Mouse (Mus musculus) bone marrow, adult 2 months (tissue): ENCODE results near the gene Tmem198. TPM values are rescaled to one million over a fixed set of nuclear protein-coding genes. Genes with fewer than 3 reads are reported as not detected.
A peak's percentile ranks its signal among the peaks of the same experiment; 100 is the strongest.

ENCODE experiments used
- H3K27ac ChIP-seq: fragments of 200-500 bp; 2 replicates; pipeline ENCODE4 v1.5.1; 2012; ENCODE audit warnings: low read depth, mild to moderate bottlenecking, control low read depth, inconsistent platforms, low read length; ENCODE audit not compliant: control insufficient read depth, poor library complexity, insufficient read depth
- H3K4me1 ChIP-seq: fragments of 200-500 bp; 2 replicates; pipeline ENCODE4 v1.6.1; 2011; ENCODE audit warnings: low read length; ENCODE audit not compliant: control insufficient read depth, insufficient read depth
- H3K4me3 ChIP-seq: fragments of 200-500 bp; replicated peaks from 2 replicates; pipeline ENCODE3; 2011; ENCODE audit warnings: mild to moderate bottlenecking, low read depth, low read length, control low read depth; ENCODE audit not compliant: control insufficient read depth
- CTCF ChIP-seq: fragments of 200-500 bp; IDR thresholded peaks from 2 replicates; pipeline ENCODE4 v1.5.1; 2011; ENCODE audit warnings: low read length, control low read depth; ENCODE audit not compliant: control insufficient read depth, insufficient read depth
- POLR2A ChIP-seq: fragments of 200-500 bp; IDR thresholded peaks from 2 replicates; pipeline ENCODE4 v1.6.1; 2011; ENCODE audit warnings: low read depth, mild to moderate bottlenecking, control low read depth, low read length, borderline replicate concordance; ENCODE audit not compliant: control insufficient read depth
- WGBS: fragments of 180-500 bp; shearing (Covaris S2); methylation state at CpG from one replicate; pipeline ENCODE4 v1.1.7; 2018; 5-methylcytosine and 5-hydroxymethylcytosine counted together
- polyA plus RNA-seq: library from polyadenylated mRNA; stranded (reverse); fragments of >200 nt; gene quantifications from 2 replicates; pipeline ENCODE4 v1.2.4, GENCODE M21; 2011; ENCODE audit warnings: low replicate concordance; ENCODE audit not compliant: missing spikeins, insufficient read depth, insufficient read length

Tmem198 gene
- polyA plus RNA-seq, 1 experiment, result not detected

DNA sequence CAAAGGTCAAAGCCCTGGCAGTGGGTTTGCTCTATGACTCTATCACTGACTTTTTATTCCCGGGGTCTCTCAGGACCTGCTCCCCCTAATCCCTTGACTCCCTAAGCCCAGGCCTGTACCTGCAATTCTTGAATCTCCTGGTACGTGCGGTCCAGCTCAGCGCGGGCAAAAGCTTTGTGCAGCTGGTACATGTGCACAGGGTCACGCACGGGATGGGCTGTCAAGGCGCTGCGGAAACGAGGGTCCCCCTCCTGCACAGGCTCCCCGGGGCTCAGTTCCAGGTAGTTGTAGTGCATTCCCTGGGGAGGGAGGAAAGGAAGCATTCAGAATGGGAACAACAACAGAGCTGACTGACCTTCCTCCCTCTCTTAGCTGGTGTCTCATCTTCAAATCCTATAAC, 2.9 kb upstream of the Tmem198 start:
- no peak for TF ChIP-seq POLR2A
- no peak for TF ChIP-seq CTCF
- 88% methylated on average over 11 of the region's 11 CpGs for WGBS
- Histone ChIP-seq H3K4me3 (no peak overlapping the region), H3K4me1 (no peaks in the 10 kb centered on the region; the same call in 1 of the 2 replicates), H3K27ac (no peak overlapping the region)

DNA sequence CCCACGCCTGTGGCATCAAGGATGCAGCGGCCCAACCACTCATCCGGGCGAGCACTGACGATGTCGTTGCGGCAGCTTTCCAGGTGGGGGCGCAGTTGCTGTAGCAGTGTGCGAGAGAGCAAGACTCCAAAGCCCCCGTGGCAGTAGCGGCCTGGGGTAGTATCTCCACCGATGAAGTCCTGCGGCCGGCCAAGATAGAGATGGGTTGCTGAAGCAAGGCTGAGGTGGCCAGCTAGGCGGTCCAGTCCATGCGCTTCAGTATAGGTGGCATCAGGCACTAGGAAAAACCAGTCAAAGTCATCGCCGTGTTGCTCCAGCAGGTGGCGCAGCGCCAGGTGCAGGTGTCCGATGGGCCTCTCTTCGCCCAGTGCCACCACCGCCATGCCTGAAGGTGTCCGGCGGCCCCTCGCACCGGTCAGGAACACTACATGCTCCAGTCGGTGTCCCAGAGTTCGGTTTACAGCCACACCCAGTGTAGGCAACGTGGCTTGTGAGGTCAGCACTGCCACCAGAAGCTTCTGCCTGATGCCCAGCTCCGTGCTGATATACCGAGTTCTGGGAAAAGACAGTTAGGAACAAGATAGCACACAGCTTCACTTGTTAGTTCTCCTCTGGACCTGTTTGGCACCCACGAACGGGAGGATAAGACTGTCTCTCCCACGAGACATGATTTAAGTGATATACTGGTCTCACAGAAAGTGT, 1.9 kb upstream of the Tmem198 start:
- peak; percentile 69 for TF ChIP-seq CTCF
- peak; percentile 24; the same call in 1 of the 2 replicates for TF ChIP-seq POLR2A
- no peak overlapping the region for H3K4me3 ChIP-seq
- no peaks in the 10 kb centered on the region; the same call in 1 of the 2 replicates for H3K4me1 ChIP-seq
- no peak overlapping the region for H3K27ac ChIP-seq
- WGBS, result 10% methylated on average over 35 of the region's 35 CpGs

DNA sequence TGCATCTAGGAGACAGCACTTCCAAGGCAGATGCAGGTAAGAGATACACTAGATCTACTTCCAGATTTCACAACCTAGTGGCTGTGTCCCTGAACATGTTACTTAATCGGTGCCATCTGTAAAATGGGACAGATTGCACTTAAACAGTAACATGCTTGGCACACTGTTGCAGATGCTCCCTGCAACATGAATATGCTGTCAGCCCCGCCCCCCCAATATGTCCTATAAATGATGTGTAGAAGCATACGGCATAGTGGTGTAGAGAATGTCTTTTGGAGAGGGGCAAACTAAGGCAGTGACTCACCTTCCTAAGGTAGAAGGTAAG, 1.4 kb upstream of the Tmem198 start:
- Histone ChIP-seq H3K4me3 (no peak overlapping the region), H3K4me1 (no peaks in the 10 kb centered on the region; the same call in 1 of the 2 replicates), H3K27ac (no peak overlapping the region)
- 32% methylated on average over 3 of the region's 3 CpGs for WGBS
- TF ChIP-seq CTCF (no peak), POLR2A (no peak)

DNA sequence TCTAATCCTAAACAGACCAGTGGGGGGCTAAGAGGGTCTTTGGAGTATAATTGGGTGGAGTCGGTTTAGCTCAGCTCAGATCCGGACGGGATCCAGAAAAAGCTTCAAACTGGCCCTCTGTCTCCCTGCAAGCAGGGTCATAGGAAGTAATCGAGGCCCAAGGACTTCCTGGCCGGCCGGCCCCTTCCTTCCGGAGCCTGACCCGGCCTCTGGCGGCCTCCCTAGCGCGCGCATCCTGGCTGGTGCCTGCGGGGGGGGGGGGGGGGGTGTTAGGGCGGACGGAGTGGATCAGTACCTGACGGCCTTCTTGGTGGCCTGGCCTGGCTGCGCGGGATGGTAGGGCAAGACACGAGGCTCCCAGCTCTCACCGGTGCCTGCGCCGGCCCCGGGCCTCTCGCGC, 835 bp upstream of the Tmem198 start:
- Histone ChIP-seq H3K4me1 (no peaks in the 10 kb centered on the region; the same call in 1 of the 2 replicates), H3K4me3 (peak overlapping the region; percentile 70), H3K27ac (peak overlapping the region; percentile 26; the same call in 1 of the 2 replicates)
- TF ChIP-seq CTCF (no peak), POLR2A (no peak)
- WGBS, result under 1% methylated on average over 25 of the region's 25 CpGs

DNA sequence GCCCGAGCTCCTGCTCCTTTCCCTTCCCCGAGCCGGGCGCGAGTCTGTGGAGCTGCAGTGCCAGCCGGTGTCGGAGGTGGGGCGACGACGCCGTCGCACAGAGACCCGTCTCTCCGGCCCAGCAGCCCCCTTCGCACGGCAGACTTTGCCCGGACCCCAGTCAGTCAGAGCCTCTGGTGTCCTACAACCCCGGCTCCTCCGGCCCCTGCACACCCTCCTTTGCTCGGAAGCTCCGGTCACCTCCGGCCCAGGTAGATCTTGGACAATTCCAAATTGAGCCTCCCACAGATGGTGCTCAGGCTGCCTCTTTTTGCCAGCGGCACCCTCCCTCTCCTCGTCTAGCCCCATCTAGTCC, 280 bp downstream of the Tmem198 start:
- no peaks in the 10 kb centered on the region; the same call in 1 of the 2 replicates for H3K4me1 ChIP-seq
- WGBS, result 2% methylated on average over 24 of the region's 24 CpGs
- H3K4me3 ChIP-seq, result no peak overlapping the region
- no peak overlapping the region for H3K27ac ChIP-seq
- TF ChIP-seq POLR2A, result no peak
- TF ChIP-seq CTCF, result no peak

DNA sequence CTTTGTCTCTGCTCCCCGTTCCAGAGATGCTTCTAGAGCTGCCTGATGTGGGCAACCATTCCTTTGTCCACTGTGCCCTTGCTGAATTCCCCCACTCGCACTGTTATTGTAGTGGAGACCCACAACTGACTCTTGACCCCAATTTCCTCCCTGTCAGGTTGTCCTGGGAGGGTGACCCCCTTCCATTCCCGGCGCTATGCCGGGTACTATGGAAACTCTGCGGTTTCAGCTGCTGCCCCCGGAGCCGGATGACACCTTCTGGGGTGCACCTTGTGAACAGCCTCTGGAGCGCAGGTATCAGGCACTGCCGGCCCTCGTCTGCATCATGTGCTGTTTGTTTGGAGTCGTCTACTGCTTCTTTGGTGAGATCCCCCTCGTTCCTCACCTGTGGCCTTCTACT, 704 bp downstream of the Tmem198 start:
- no peaks in the 10 kb centered on the region; the same call in 1 of the 2 replicates for H3K4me1 ChIP-seq
- TF ChIP-seq CTCF, result no peak
- no peak overlapping the region for H3K4me3 ChIP-seq
- WGBS, result 22% methylated on average over 13 of the region's 13 CpGs
- H3K27ac ChIP-seq, result no peak overlapping the region

DNA sequence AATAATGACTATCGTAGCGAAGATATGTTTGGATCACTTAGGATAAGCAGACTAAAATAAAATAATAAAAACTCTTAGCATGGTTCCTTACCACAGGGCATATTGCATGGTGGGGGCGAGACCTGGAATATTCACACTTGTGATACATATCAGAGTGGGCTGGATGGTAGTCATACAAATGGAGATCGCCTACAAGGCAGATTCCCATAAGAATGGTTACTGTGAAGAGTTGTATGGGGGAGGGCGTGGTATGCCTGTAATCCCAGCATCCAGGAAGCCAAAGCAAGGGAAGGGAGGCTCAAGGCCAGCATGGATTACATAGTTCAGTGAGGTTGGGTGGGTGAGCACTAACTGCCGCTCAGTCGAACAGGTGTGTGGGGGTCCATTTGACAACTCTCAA, 1.4 kb downstream of the Tmem198 start:
- Histone ChIP-seq H3K4me1 (no peaks in the 10 kb centered on the region; the same call in 1 of the 2 replicates), H3K27ac (no peak overlapping the region), H3K4me3 (no peak overlapping the region)
- no peak for TF ChIP-seq POLR2A
- TF ChIP-seq CTCF, result no peak
- WGBS, result 78% methylated on average over 7 of the region's 7 CpGs

DNA sequence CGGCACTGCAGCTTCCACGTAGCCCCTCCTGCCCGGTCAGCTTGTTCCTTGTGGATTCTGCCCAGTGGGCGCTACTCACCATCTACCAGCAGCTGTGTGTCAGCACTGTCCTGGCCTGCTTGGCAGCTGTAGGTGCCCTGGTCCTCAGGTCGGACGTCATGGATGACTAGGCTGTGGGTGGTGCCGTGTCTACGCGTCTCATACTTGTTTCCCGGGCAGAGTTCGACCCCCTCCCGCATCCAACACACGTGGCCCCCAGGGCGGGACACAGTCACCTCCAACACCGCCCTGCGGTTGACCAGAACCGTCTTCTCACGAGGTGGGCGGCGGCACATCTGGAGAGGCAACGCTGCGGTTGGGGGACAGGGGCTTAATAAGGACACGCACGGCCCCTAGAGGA, 7.2 kb downstream of the Tmem198 start:
- Histone ChIP-seq H3K4me1 (no peaks in the 10 kb centered on the region; the same call in 1 of the 2 replicates), H3K4me3 (no peak overlapping the region), H3K27ac (no peak overlapping the region)
- WGBS, result 6% methylated on average over 24 of the region's 24 CpGs
- TF ChIP-seq POLR2A (no peak), CTCF (no peak)

DNA sequence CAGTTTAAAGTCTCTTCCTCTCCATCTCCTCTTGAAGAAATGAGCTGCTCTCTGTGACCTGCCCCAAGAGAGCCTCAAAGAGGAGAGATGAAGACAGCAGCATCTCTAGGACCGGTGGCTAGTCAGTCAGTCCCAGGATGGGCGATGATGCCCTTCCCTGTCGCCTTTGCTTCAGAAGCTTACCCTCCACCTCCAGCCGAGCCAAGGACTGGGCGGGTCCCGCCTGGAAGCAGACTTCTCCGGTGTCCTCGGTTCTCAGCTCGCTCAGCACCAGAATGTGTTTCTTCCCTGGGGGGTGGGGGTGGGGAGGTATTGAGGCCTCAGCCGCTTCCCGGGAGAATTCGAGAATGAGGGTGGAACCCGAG, 7.7 kb downstream of the Tmem198 start:
- H3K4me1 ChIP-seq, result no peaks in the 10 kb centered on the region; the same call in 1 of the 2 replicates
- H3K4me3 ChIP-seq, result no peak overlapping the region
- H3K27ac ChIP-seq, result no peak overlapping the region
- TF ChIP-seq POLR2A (no peak), CTCF (no peak)
- WGBS, result 3% methylated on average over 13 of the region's 13 CpGs
